Mouse (Mus musculus) stomach, postnatal 0 days (tissue): ENCODE measurements around the gene Btbd19. TPM values are rescaled to one million over a fixed set of nuclear protein-coding genes. Genes with fewer than 3 reads are reported as not detected.

Experiments used
- ATAC-seq: fragments of 200-750 bp; cut with Nextera tagmentation; 2 replicates; pipeline ENCODE4 v1.8.0; 2017; ENCODE audit not compliant: low FRiP score, low TSS enrichment
- DNase-seq: peaks from one replicate; pipeline ENCODE4 v3.0.0-alpha.2; 2016; ENCODE audit warnings: low spot score
- H3K27ac ChIP-seq: fragments of 300-500 bp; sonication (generic); replicated peaks from 2 replicates; pipeline ENCODE4 v1.5.1; 2014; ENCODE audit warnings: mild to moderate bottlenecking, control low read depth
- H3K27me3 ChIP-seq: fragments of 300-500 bp; sonication (generic); 2 replicates; pipeline ENCODE4 v1.6.1; 2014; ENCODE audit warnings: low read length; ENCODE audit not compliant: control insufficient read depth, insufficient read depth
- H3K36me3 ChIP-seq: fragments of 300-500 bp; sonication (generic); 2 replicates; pipeline ENCODE4 v1.6.1; 2014; ENCODE audit warnings: low read length, mixed read lengths; ENCODE audit not compliant: control insufficient read depth, insufficient read depth
- H3K4me1 ChIP-seq: fragments of 300-500 bp; sonication (generic); replicated peaks from 2 replicates; pipeline ENCODE4 v1.6.1; 2014; ENCODE audit warnings: antibody characterized with exemption; ENCODE audit not compliant: control insufficient read depth, insufficient read depth
- H3K4me2 ChIP-seq: fragments of 300-500 bp; sonication (generic); replicated peaks from 2 replicates; pipeline ENCODE4 v1.6.1; 2014; ENCODE audit warnings: low read depth, mild to moderate bottlenecking, control low read depth, moderate library complexity
- H3K4me3 ChIP-seq: fragments of 300-500 bp; sonication (generic); 2 replicates; pipeline ENCODE4 v1.5.1; 2014; ENCODE audit warnings: low read depth, low read length, control low read depth
- H3K9ac ChIP-seq: fragments of 300-500 bp; sonication (generic); 2 replicates; pipeline ENCODE4 v1.6.1; 2014; ENCODE audit warnings: mild to moderate bottlenecking, low read length, control low read depth, mixed read lengths
- H3K9me3 ChIP-seq: fragments of 300-500 bp; sonication (generic); 2 replicates; pipeline ENCODE4 v1.6.1; 2016; ENCODE audit warnings: low read length; ENCODE audit not compliant: control insufficient read depth
- CTCF ChIP-seq: IDR thresholded peaks from 2 replicates; pipeline ENCODE4 v1.5.1; 2016; ENCODE audit warnings: antibody characterized with exemption, low read depth, mild to moderate bottlenecking, moderate library complexity
- EP300 ChIP-seq: optimal IDR thresholded peaks from 2 replicates; pipeline ENCODE3; 2016; ENCODE audit warnings: antibody characterized with exemption
- WGBS: fragments of 180-500 bp; shearing (Covaris S2); extraction: QIAGEN DNeasy Blood & Tissue Kit; methylation state at CpG from one replicate; pipeline ENCODE4 v1.1.7; 2014; 5-methylcytosine and 5-hydroxymethylcytosine counted together
- polyA plus RNA-seq: library from polyadenylated mRNA; unstranded; fragments of >200 nt; fragmentation: Nextera tagmentation; extraction: Ambion mirVana; gene quantifications from 2 replicates; pipeline ENCODE4 v1.2.1, GENCODE M21; 2015

Btbd19 gene
- polyA plus RNA-seq, 1 experiment from 2014 or later = 5.7 TPM

DNA sequence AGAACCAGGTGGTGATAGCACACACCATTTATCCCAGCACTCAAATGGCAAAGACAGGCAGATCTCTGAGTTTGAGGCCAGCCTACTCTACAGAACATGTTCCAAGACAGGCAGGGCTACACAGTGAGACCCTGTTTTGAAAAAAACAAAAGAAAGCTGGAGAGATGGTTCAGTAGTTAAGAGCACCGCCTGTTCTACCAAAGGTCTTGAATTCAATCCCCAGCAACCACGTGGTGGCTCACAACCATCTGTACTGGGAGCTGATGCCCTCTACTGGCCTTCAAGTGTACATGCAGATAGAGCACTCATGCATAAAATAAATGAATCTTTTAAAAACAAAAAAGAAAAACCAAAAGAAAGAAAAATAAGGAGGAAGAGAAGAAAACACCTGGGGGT is 13.7 kb upstream of the Btbd19 start:
- Histone ChIP-seq H3K9me3 (no peaks in the 10 kb centered on the region), H3K36me3 (no peaks in the 10 kb centered on the region)

DNA sequence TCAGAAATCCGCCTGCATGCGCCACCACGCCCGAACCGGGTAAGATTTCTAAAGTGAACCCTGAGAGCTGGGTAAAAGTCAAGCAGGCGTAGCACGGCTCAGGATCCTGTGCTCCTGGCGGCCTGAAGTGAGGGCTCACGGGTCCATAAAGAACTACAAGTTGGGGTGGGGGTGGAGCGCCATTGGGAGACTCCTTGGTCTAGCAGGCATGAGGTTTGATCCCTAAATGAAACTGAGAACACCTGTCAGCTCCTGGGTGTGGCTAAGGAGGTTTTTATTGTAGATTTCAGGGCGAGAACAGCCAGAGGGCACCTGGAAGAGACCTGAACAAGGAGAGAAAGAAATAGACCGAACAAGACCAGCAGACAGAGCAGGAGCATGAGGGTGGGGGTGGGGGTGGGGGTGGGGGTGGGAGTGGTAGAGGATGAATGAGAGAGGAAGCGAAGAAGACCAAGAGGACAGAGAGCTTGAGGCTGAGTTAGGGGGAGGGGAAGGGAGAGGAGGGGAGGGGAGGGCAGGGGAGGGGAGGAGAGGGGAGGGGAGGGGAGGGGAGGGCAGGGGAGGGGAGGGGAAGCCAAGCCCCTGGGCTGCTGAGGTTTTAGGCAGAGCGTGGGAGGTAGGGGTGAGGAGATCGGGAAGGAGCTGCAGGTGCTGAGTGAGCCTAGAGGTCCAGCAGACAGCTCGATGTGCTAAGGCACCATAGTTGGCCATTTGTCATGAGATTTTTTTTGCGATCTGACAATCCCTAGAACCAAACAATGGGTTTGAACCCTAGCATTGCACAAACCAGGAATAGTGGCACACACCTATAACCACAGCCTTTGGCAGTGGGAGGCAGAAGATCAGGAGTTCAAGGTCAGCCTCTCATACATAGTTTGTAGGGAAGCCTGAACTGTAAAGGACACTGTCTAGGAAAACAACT is 13.0 kb upstream of the Btbd19 start:
- no peaks in the 10 kb centered on the region for H3K4me1 ChIP-seq
- no peaks in the 10 kb centered on the region for H3K9me3 ChIP-seq
- 60% methylated on average over 15 of the region's 17 CpGs for WGBS
- no peak overlapping the region for H3K27ac ChIP-seq
- H3K4me2 ChIP-seq = no peak overlapping the region
- TF ChIP-seq CTCF = no peak
- no peak overlapping the region for H3K4me3 ChIP-seq
- H3K9ac ChIP-seq = no peak overlapping the region
- H3K36me3 ChIP-seq = no peaks in the 10 kb centered on the region
- DNase-seq (no peak), ATAC-seq (no peak)
- no peaks in the 10 kb centered on the region for H3K27me3 ChIP-seq

More for the DNA sequence above, 13.7 kb upstream of the Btbd19 start:
- Histone ChIP-seq H3K4me1 (no peaks in the 10 kb centered on the region), H3K27ac (no peak overlapping the region), H3K4me3 (no peak overlapping the region), H3K27me3 (no peaks in the 10 kb centered on the region), H3K9ac (no peak overlapping the region), H3K4me2 (no peak overlapping the region)
- TF ChIP-seq CTCF = peak; percentile 86
- no peak for TF ChIP-seq EP300
- DNase-seq (peak; percentile 52), ATAC-seq (no peak)
- WGBS = 0% methylated on average over 2 of the region's 2 CpGs

DNA sequence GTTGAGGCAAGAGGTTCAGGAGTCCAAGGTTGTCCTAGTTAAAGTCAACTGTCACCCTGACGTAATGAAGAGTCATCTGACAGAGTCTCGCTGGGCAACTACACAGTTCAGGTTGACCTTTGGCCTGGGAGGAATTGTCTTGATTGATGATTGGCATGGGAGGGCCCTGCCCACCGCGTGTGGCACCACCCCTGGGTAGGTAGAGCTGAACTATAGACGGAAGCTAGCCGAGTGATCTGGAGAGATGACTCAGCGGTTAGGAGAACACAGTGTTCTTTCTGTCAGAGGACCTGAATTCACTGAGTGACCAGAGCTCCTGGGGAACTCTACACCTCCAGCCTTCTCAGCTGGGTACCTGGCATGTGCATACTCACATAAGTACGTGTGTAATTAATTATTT is 10.5 kb upstream of the Btbd19 start:
- H3K4me2 ChIP-seq = no peak overlapping the region
- peak; percentile 89 for ATAC-seq
- H3K4me1 ChIP-seq = no peaks in the 10 kb centered on the region
- no peaks in the 10 kb centered on the region for H3K27me3 ChIP-seq
- H3K27ac ChIP-seq = peak overlapping the region; percentile 85
- no peak overlapping the region for H3K4me3 ChIP-seq
- no peak overlapping the region for H3K9ac ChIP-seq
- WGBS = 24% methylated on average over 8 of the region's 8 CpGs
- no peaks in the 10 kb centered on the region for H3K9me3 ChIP-seq
- DNase-seq = peak; percentile 88
- no peak for TF ChIP-seq EP300
- H3K36me3 ChIP-seq = no peaks in the 10 kb centered on the region

DNA sequence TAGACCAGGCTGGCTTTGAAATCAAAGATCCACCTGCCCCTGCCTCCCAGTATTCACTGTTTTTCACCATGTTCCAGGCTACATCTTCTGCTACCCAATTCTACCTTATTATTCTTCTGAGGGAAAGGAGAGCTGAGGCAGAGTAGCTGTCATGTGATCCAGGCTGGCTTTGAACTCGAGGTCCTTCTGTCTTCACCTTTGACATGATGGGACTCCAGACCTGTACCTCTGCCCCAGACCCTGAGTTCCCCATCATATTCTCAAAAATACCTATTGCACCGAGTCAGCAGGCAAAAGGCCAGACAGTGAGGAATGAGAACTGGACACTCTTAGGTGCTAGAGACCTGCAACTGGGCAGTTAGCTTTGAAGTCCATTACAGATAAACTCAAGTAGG is 9.1 kb upstream of the Btbd19 start:
- no peak for TF ChIP-seq CTCF
- no peak for TF ChIP-seq EP300
- DNase-seq = no peak
- Histone ChIP-seq H3K4me3 (no peak overlapping the region), H3K9ac (peak overlapping the region; percentile 23; the same call in 1 of the 2 replicates), H3K27ac (no peak overlapping the region; the same call in 1 of the 2 replicates), H3K4me2 (peak overlapping the region; percentile 98; the same call in 1 of the 2 replicates), H3K27me3 (no peaks in the 10 kb centered on the region), H3K4me1 (no peaks in the 10 kb centered on the region), H3K36me3 (0 out of 2 replicates have a peak, but pooled peaks cover 6% of the 10 kb centered on the region), H3K9me3 (no peaks in the 10 kb centered on the region)
- ATAC-seq = no peak
- 33% methylated on average over 2 of the region's 2 CpGs for WGBS

DNA sequence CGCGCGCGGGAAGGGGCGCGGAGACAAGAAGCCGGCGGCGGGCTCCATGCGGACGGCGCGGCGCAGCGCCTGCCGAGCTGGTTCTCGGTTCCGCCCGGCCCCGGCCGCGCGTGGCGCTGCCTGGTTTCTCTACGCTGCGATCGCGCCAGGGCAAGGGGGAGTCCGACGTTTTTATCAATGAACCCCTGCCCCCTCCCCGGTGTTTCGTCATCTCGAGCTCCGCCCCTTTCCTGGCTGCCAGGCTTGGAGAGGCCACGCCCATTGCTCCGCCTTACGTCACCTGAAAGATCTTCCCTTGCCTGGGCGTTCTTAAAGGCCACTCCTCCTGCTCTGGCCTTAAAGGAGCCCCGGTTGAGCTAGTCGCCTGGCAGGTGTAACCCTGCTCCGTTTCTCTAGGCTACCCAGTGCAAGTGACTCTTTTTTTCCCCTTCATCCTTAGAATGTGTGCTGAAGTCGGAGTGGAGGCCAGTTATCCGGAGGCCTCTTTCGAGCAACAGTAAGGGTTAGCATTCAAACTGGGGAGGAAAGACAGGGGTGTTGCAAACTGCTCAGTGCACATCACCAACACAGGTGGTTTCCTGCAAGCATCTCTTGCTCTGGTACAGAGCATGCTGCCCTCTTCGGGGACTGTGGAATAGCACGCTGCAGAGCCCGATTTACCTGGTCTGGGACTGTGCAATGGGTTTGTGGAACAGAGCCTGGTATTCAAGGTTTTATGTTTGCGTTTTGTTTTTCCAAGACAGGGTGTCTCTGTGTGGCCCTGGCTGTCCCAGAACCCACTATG is 8.5 kb upstream of the Btbd19 start, which contains the start of gene Plk3:
Plk3 (minus strand) TSS at position 147 of the 784 bp plus-strand sequence.
- no peaks in the 10 kb centered on the region for H3K4me1 ChIP-seq
- DNase-seq (peak; percentile 98), ATAC-seq (peak; percentile 83)
- no peak for TF ChIP-seq EP300
- TF ChIP-seq CTCF = peak; percentile 28; the same call in 1 of the 2 replicates
- H3K27ac ChIP-seq = peak within 1 kb of the TSS; percentile 82
- H3K4me2 ChIP-seq = peak within 1 kb of the TSS; percentile 98
- H3K36me3 ChIP-seq = 0 out of 2 replicates have a peak, but pooled peaks cover 6% of the 10 kb centered on the region
- H3K27me3 ChIP-seq = no peaks in the 10 kb centered on the region
- peak within 1 kb of the TSS; percentile 89 for H3K9ac ChIP-seq
- WGBS = 1% methylated on average over 42 of the region's 48 CpGs
- H3K9me3 ChIP-seq = no peaks in the 10 kb centered on the region
- peak within 1 kb of the TSS; percentile 80 for H3K4me3 ChIP-seq
